Mouse (Mus musculus) CH12.LX (cell line): ENCODE measurements around the gene Gm10024. TPM values are rescaled to one million over a fixed set of nuclear protein-coding genes. Genes with fewer than 3 reads are reported as not detected.

Experiments used
- polyA plus RNA-seq: library from polyadenylated mRNA; unstranded; fragments of >175 nt; gene quantifications from 2 replicates; pipeline ENCODE4 v1.2.1, GENCODE M21; 2012; ENCODE audit warnings: low read depth; ENCODE audit not compliant: insufficient read length
- total RNA-seq, 2 experiments: library from RNA; depleted of rRNA; stranded (reverse); fragments of 300-350 nt in 1 of 2; fragments of >200 nt in 1 of 2; gene quantifications; 2 replicates each; pipeline ENCODE4 v1.2.3; 2012 to 2014

Gm10024 gene
- total and polyA plus RNA-seq, 3 experiments = not detected

Other genes with a start within 250 kb of the Gm10024 start
Only the 20 nearest of the 30 such genes appear.
- 0.55 TPM in 1 of 2 replicates, not detected in the other for gene Gm49325, start 105.3 kb upstream of the Gm10024 start, total RNA-seq (2012; rRNA removed)
- 1.1 TPM in 1 of 2 replicates, not detected in the other for gene Gm49325, start 105.3 kb upstream of the Gm10024 start, total RNA-seq (2014; rRNA removed)
- gene Gm49325, start 105.3 kb upstream of the Gm10024 start, polyA plus RNA-seq = 26.9 and 54.0 TPM in 2 replicates
- 28.7 and 41.2 TPM in 2 replicates for gene Ube2g2, start 89.2 kb upstream of the Gm10024 start, total RNA-seq (2012; rRNA removed)
- 32.6 and 40.8 TPM in 2 replicates for gene Ube2g2, start 89.2 kb upstream of the Gm10024 start, total RNA-seq (2014; rRNA removed)
- gene Ube2g2, start 89.2 kb upstream of the Gm10024 start, polyA plus RNA-seq = 59.4 and 72.2 TPM in 2 replicates
- gene Tspear, start 24.9 kb upstream of the Gm10024 start, total RNA-seq (2012; rRNA removed) = 0.17 and 0.42 TPM in 2 replicates
- 0.09 TPM in 1 of 2 replicates, not detected in the other for gene Tspear, start 24.9 kb upstream of the Gm10024 start, total RNA-seq (2014; rRNA removed)
- gene Tspear, start 24.9 kb upstream of the Gm10024 start, polyA plus RNA-seq = 0.11 TPM in 1 of 2 replicates, not detected in the other
- gene Gm19402, start 20.7 kb upstream of the Gm10024 start, total RNA-seq (2012; rRNA removed) = not detected in 2 replicates
- gene Gm19402, start 20.7 kb upstream of the Gm10024 start, total RNA-seq (2014; rRNA removed) = not detected in 2 replicates
- not detected in 2 replicates for gene Gm19402, start 20.7 kb upstream of the Gm10024 start, polyA plus RNA-seq
- gene Gm9508, start 14.2 kb upstream of the Gm10024 start, total RNA-seq (2012; rRNA removed) = not detected in 2 replicates
- not detected in 2 replicates for gene Gm9508, start 14.2 kb upstream of the Gm10024 start, total RNA-seq (2014; rRNA removed)
- not detected in 2 replicates for gene Gm9508, start 14.2 kb upstream of the Gm10024 start, polyA plus RNA-seq
- not detected in 2 replicates for gene Gm10272, start 4.8 kb upstream of the Gm10024 start, total RNA-seq (2012; rRNA removed)
- not detected in 2 replicates for gene Gm10272, start 4.8 kb upstream of the Gm10024 start, total RNA-seq (2014; rRNA removed)
- gene Gm10272, start 4.8 kb upstream of the Gm10024 start, polyA plus RNA-seq = not detected in 2 replicates
- not detected in 2 replicates for gene Gm10142, start 4.3 kb downstream of the Gm10024 start, total RNA-seq (2012; rRNA removed)
- gene Gm10142, start 4.3 kb downstream of the Gm10024 start, total RNA-seq (2014; rRNA removed) = not detected in 2 replicates
- gene Gm10142, start 4.3 kb downstream of the Gm10024 start, polyA plus RNA-seq = not detected in 2 replicates
- not detected in 2 replicates for gene Krtap12-1, start 9.1 kb downstream of the Gm10024 start, total RNA-seq (2012; rRNA removed)
- not detected in 2 replicates for gene Krtap12-1, start 9.1 kb downstream of the Gm10024 start, total RNA-seq (2014; rRNA removed)
- not detected in 2 replicates for gene Krtap12-1, start 9.1 kb downstream of the Gm10024 start, polyA plus RNA-seq
- gene Gm10100, start 15.0 kb downstream of the Gm10024 start, total RNA-seq (2012; rRNA removed) = not detected in 2 replicates
- gene Gm10100, start 15.0 kb downstream of the Gm10024 start, total RNA-seq (2014; rRNA removed) = not detected in 2 replicates
- not detected in 2 replicates for gene Gm10100, start 15.0 kb downstream of the Gm10024 start, polyA plus RNA-seq
- not detected in 2 replicates for gene Gm18596, start 31.2 kb downstream of the Gm10024 start, total RNA-seq (2012; rRNA removed)
- gene Gm18596, start 31.2 kb downstream of the Gm10024 start, total RNA-seq (2014; rRNA removed) = not detected in 2 replicates
- gene Gm18596, start 31.2 kb downstream of the Gm10024 start, polyA plus RNA-seq = not detected in 2 replicates
- gene Gm9736, start 39.9 kb downstream of the Gm10024 start, total RNA-seq (2012; rRNA removed) = not detected in 2 replicates
- gene Gm9736, start 39.9 kb downstream of the Gm10024 start, total RNA-seq (2014; rRNA removed) = not detected in 2 replicates
- gene Gm9736, start 39.9 kb downstream of the Gm10024 start, polyA plus RNA-seq = not detected in 2 replicates
- gene Gm3233, start 48.2 kb downstream of the Gm10024 start, total RNA-seq (2012; rRNA removed) = not detected in 2 replicates
- not detected in 2 replicates for gene Gm3233, start 48.2 kb downstream of the Gm10024 start, total RNA-seq (2014; rRNA removed)
- not detected in 2 replicates for gene Gm3233, start 48.2 kb downstream of the Gm10024 start, polyA plus RNA-seq
- gene Gm3238, start 59.9 kb downstream of the Gm10024 start, total RNA-seq (2012; rRNA removed) = not detected in 2 replicates
- not detected in 2 replicates for gene Gm3238, start 59.9 kb downstream of the Gm10024 start, total RNA-seq (2014; rRNA removed)
- gene Gm3238, start 59.9 kb downstream of the Gm10024 start, polyA plus RNA-seq = not detected in 2 replicates
- gene Gm7138, start 65.5 kb downstream of the Gm10024 start, total RNA-seq (2012; rRNA removed) = not detected in 2 replicates
- gene Gm7138, start 65.5 kb downstream of the Gm10024 start, total RNA-seq (2014; rRNA removed) = not detected in 2 replicates
- gene Gm7138, start 65.5 kb downstream of the Gm10024 start, polyA plus RNA-seq = not detected in 2 replicates
- not detected in 2 replicates for gene Gm3250, start 71.1 kb downstream of the Gm10024 start, total RNA-seq (2012; rRNA removed)
- gene Gm3250, start 71.1 kb downstream of the Gm10024 start, total RNA-seq (2014; rRNA removed) = not detected in 2 replicates
- not detected in 2 replicates for gene Gm3250, start 71.1 kb downstream of the Gm10024 start, polyA plus RNA-seq
- not detected in 2 replicates for gene Gm7137, start 76.7 kb downstream of the Gm10024 start, total RNA-seq (2012; rRNA removed)
- not detected in 2 replicates for gene Gm7137, start 76.7 kb downstream of the Gm10024 start, total RNA-seq (2014; rRNA removed)
- gene Gm7137, start 76.7 kb downstream of the Gm10024 start, polyA plus RNA-seq = not detected in 2 replicates
- gene Gm9639, start 83.6 kb downstream of the Gm10024 start, total RNA-seq (2012; rRNA removed) = not detected in 2 replicates
- not detected in 2 replicates for gene Gm9639, start 83.6 kb downstream of the Gm10024 start, total RNA-seq (2014; rRNA removed)
- not detected in 2 replicates for gene Gm9639, start 83.6 kb downstream of the Gm10024 start, polyA plus RNA-seq
- not detected in 2 replicates for gene Gm19668, start 87.7 kb downstream of the Gm10024 start, total RNA-seq (2012; rRNA removed)
- not detected in 2 replicates for gene Gm19668, start 87.7 kb downstream of the Gm10024 start, total RNA-seq (2014; rRNA removed)
- gene Gm19668, start 87.7 kb downstream of the Gm10024 start, polyA plus RNA-seq = not detected in 2 replicates
- gene Gm9507, start 100.4 kb downstream of the Gm10024 start, total RNA-seq (2012; rRNA removed) = not detected in 2 replicates
- gene Gm9507, start 100.4 kb downstream of the Gm10024 start, total RNA-seq (2014; rRNA removed) = not detected in 2 replicates
- gene Gm9507, start 100.4 kb downstream of the Gm10024 start, polyA plus RNA-seq = not detected in 2 replicates
- not detected in 2 replicates for gene Gm2696, start 103.2 kb downstream of the Gm10024 start, total RNA-seq (2012; rRNA removed)
- not detected in 2 replicates for gene Gm2696, start 103.2 kb downstream of the Gm10024 start, total RNA-seq (2014; rRNA removed)
- not detected in 2 replicates for gene Gm2696, start 103.2 kb downstream of the Gm10024 start, polyA plus RNA-seq